Mouse (Mus musculus) kidney, adult 2 months (tissue): ENCODE data around the gene Spef1. TPM values are rescaled to one million over a fixed set of nuclear protein-coding genes. Genes with fewer than 3 reads are reported as not detected.

Experiments used
- DNase-seq: peaks from one replicate; pipeline ENCODE4 v3.0.0; 2021
- H3K27ac ChIP-seq: fragments of 200-500 bp; 2 replicates; pipeline ENCODE4 v1.5.1; 2012; ENCODE audit warnings: low read depth, low read length, control low read depth, inconsistent platforms; ENCODE audit not compliant: insufficient read depth
- H3K27me3 ChIP-seq: fragments of 200-500 bp; replicated peaks from 2 replicates; pipeline ENCODE4 v1.6.1; 2012; ENCODE audit warnings: mild to moderate bottlenecking, moderate library complexity, low read length, inconsistent platforms; ENCODE audit not compliant: control insufficient read depth, insufficient read depth
- H3K36me3 ChIP-seq: fragments of 200-500 bp; 2 replicates; pipeline ENCODE4 v1.6.1; 2012; ENCODE audit warnings: mild to moderate bottlenecking, moderate library complexity, low read length, inconsistent platforms; ENCODE audit not compliant: control insufficient read depth, insufficient read depth
- H3K4me1 ChIP-seq: fragments of 200-500 bp; 2 replicates; pipeline ENCODE4 v1.6.1; 2011; ENCODE audit warnings: low read length; ENCODE audit not compliant: control insufficient read depth, insufficient read depth
- H3K4me3 ChIP-seq: fragments of 200-500 bp; 2 replicates; pipeline ENCODE4 v1.5.1; 2011; ENCODE audit warnings: mild to moderate bottlenecking, low read depth, low read length, control low read depth; ENCODE audit not compliant: insufficient read depth
- CTCF ChIP-seq: fragments of 200-500 bp; conservative IDR thresholded peaks from 2 replicates; pipeline ENCODE4 v1.5.1; 2011; ENCODE audit warnings: low read depth, mild to moderate bottlenecking, control low read depth, low read length, moderate library complexity, mixed read lengths; ENCODE audit not compliant: insufficient read depth, insufficient read length
- POLR2A ChIP-seq: fragments of 200-500 bp; IDR thresholded peaks from one replicate; pipeline ENCODE4 v1.6.1; 2011; ENCODE audit warnings: low read depth, low read length, control low read depth
- WGBS: fragments of 180-500 bp; shearing (Covaris S2); methylation state at CpG from one replicate; pipeline ENCODE4 v1.1.7; 2018; 5-methylcytosine and 5-hydroxymethylcytosine counted together
- polyA plus RNA-seq: library from polyadenylated mRNA; depleted of rRNA; stranded (reverse); fragments of >200 nt; gene quantifications from 2 replicates; pipeline ENCODE4 v1.2.3, GENCODE M21; 2012

Spef1 gene
- polyA plus RNA-seq, 1 experiment, result 4.6 TPM

- Histone ChIP-seq H3K4me1 (0 out of 2 replicates have a peak, but pooled peaks cover 2% of the 10 kb centered on the region), H3K27me3 (no peaks in the 10 kb centered on the region), H3K4me3 (no peak overlapping the region), H3K36me3 (no peaks in the 10 kb centered on the region), H3K27ac (no peak overlapping the region)
- no peak for TF ChIP-seq POLR2A
- peak; percentile 75 for TF ChIP-seq CTCF
- WGBS, result 36% methylated on average over 18 of the region's 18 CpGs
- DNase-seq, result peak; percentile 79
These were observed 44.5 kb downstream of the Spef1 start for GRCm38 (mm10) chr2:131142592-131142991.

DNA sequence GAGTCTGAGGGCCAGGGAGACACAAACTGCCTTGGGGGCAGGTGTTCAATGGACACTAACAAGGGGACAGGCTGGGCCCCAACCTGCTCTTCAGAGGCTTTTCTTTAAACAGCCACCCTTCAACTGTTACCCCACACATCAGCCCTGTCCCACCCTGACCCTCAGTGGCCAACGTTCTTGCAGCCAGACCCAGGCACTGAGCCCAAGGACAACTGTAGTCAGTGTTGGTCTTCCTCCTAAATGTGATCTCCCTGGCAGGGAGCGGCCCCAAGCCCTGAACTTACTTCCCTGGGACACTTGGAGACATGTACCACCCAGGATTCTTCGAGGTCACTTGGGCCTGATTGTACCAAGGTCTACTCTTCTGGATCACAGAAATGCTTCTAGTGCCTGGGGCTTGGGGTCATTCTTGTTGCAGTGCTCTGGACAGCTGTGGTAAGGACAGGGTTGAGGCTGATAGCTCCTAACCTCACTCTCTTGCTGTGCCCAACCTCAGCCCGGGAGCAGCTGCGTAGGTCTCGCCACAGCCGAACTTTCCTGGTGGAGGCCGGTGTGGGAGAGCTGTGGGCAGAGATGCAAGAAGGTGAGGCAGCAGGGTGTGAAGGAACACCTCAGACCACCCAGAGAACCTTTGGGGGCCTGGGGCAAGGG, 45.6 kb downstream of the Spef1 start:
- Histone ChIP-seq H3K27ac (no peak overlapping the region), H3K36me3 (no peaks in the 10 kb centered on the region), H3K27me3 (no peaks in the 10 kb centered on the region), H3K4me3 (no peak overlapping the region), H3K4me1 (0 out of 2 replicates have a peak, but pooled peaks cover 2% of the 10 kb centered on the region)
- TF ChIP-seq POLR2A, result no peak
- TF ChIP-seq CTCF, result no peak
- 82% methylated on average over 8 of the region's 8 CpGs for whole genome bisulfite sequencing
- DNase-seq, result no peak

- no peak overlapping the region for H3K4me3 ChIP-seq
- H3K4me1 ChIP-seq, result 0 out of 2 replicates have a peak, but pooled peaks cover 2% of the 10 kb centered on the region
- WGBS, result 54% methylated on average over 5 of the region's 5 CpGs
- H3K27ac ChIP-seq, result peak overlapping the region; percentile 28; the same call in 1 of the 2 replicates
- no peaks in the 10 kb centered on the region for H3K27me3 ChIP-seq
- DNase-seq, result no peak
- TF ChIP-seq POLR2A (no peak), CTCF (no peak)
- H3K36me3 ChIP-seq, result no peaks in the 10 kb centered on the region
These were observed 46.6 kb downstream of the Spef1 start for GRCm38 (mm10) chr2:131140533-131140905.

- TF ChIP-seq POLR2A (no peak), CTCF (no peak)
- H3K4me3 ChIP-seq, result no peak overlapping the region
- H3K36me3 ChIP-seq, result no peaks in the 10 kb centered on the region
- no peaks in the 10 kb centered on the region for H3K27me3 ChIP-seq
- peak overlapping the region; percentile 30 for H3K27ac ChIP-seq
- WGBS, result 18% methylated on average over 5 of the region's 5 CpGs
- peak; percentile 67 for DNase-seq
- H3K4me1 ChIP-seq, result 0 out of 2 replicates have a peak, but pooled peaks cover 2% of the 10 kb centered on the region
These were observed 47.1 kb downstream of the Spef1 start for GRCm38 (mm10) chr2:131139886-131140532.

DNA sequence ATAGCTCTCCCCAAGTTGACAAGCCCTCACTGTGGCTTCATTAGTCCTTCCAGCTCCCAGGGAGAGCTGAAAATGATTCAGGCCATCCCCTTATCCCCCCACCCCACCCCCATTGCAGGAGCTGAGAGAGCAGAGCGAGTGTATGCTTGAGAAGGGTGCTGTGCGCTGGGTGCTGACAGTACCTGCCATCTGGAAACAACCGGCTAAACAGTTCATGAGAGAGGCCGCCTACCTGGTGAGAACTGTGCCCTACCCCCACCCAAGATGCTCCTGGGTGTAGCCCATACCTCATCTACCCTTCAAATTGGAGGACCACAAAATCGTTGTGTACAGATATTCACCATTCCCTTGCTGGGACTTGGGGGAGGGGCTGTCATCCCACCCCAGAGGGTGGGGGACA, 47.8 kb downstream of the Spef1 start:
- WGBS, result 90% methylated on average over 5 of the region's 5 CpGs
- Histone ChIP-seq H3K27me3 (no peaks in the 10 kb centered on the region), H3K36me3 (no peaks in the 10 kb centered on the region), H3K4me1 (0 out of 2 replicates have a peak, but pooled peaks cover 2% of the 10 kb centered on the region), H3K4me3 (no peak overlapping the region), H3K27ac (no peak overlapping the region)
- DNase-seq, result no peak
- TF ChIP-seq POLR2A (no peak), CTCF (no peak)

GRCm38 (mm10) chr2:131138760-131139159, 48.3 kb downstream of the Spef1 start:
- Histone ChIP-seq H3K27ac (no peak overlapping the region), H3K4me1 (0 out of 2 replicates have a peak, but pooled peaks cover 2% of the 10 kb centered on the region)

DNA sequence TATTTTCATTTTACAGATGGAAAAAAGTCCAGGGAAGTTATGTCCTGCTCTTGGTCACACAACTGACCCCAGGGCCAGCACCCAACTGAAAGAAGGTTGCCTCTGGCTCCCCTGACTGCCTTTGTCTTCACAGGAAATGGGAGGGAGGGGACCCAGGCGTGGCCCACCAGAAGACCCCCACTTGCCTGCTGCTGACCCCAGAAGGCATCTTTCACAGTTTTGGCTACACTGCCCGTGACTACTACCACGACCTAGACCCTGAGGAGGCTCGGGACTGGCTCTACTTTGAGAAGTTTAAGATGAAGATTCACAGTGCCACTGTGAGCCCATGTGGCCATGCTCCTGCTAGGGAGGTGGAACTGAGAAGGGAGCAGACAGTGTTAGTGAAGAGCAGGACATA, 48.8 kb downstream of the Spef1 start:
- Histone ChIP-seq H3K36me3 (no peaks in the 10 kb centered on the region), H3K4me1 (0 out of 2 replicates have a peak, but pooled peaks cover 2% of the 10 kb centered on the region), H3K27ac (no peak overlapping the region), H3K27me3 (no peaks in the 10 kb centered on the region), H3K4me3 (no peak overlapping the region)
- no peak for DNase-seq
- TF ChIP-seq POLR2A (no peak), CTCF (no peak)
- WGBS, result 85% methylated on average over 4 of the region's 4 CpGs

More at GRCm38 (mm10) chr2:131138760-131139159, 48.3 kb downstream of the Spef1 start:
- H3K4me3 ChIP-seq, result no peak overlapping the region
- no peak for DNase-seq
- WGBS, result 90% methylated on average over 7 of the region's 7 CpGs
- TF ChIP-seq CTCF (no peak), POLR2A (no peak)
- H3K27me3 ChIP-seq, result no peaks in the 10 kb centered on the region
- no peaks in the 10 kb centered on the region for H3K36me3 ChIP-seq
